Mouse (Mus musculus): ENCODE data around the gene Gm14151.
"Not testable (repeated sequence)": the region's sequence is repeated elsewhere in the genome, so short reads cannot be mapped to it uniquely, and the experiment has no call there.

Gm14151 gene

GRCm38 (mm10) chr2:151092250-151092649, at the start of gene Gm14151:
TSS of gene Gm14151 (minus strand) at chr2:151092350.
- DNase-seq, result not testable (repeated sequence)

- not testable (repeated sequence) for DNase-seq
Measured at GRCm38 (mm10) chr2:151097945-151098344, 5.8 kb upstream of the Gm14151 start, which contains the start of gene Gm14147. TSS of gene Gm14147 (plus strand) at chr2:151098245.

GRCm38 (mm10) chr2:151056637-151057036, 35.5 kb downstream of the Gm14151 start:
- no peak for DNase-seq

- DNase-seq, result no peak
Measured at GRCm38 (mm10) chr2:151040411-151040810, 51.7 kb downstream of the Gm14151 start.

GRCm38 (mm10) chr2:151039726-151040125, 52.4 kb downstream of the Gm14151 start:
- DNase-seq, result peak; percentile 41

- DNase-seq, result peak; percentile 96
Measured at GRCm38 (mm10) chr2:151039232-151039695, 52.9 kb downstream of the Gm14151 start, which contains the start of the genes Ninl and Nanp. TSS of gene Ninl (minus strand) at chr2:151039382. TSS of gene Nanp (minus strand) at chr2:151039398.

- DNase-seq, result no peak
Measured at GRCm38 (mm10) chr2:151038811-151039222, 53.3 kb downstream of the Gm14151 start.

GRCm38 (mm10) chr2:151037876-151038552, 54.1 kb downstream of the Gm14151 start:
- DNase-seq, result peak; percentile 15

GRCm38 (mm10) chr2:151037292-151037691, 54.9 kb downstream of the Gm14151 start:
- DNase-seq, result no peak

All from cerebellum, adult 9-11 months (tissue).